Mouse (Mus musculus): ENCODE data around the gene Urgcp. TPM values are rescaled to one million over a fixed set of nuclear protein-coding genes. Genes with fewer than 3 reads are reported as not detected.

Gene Urgcp
- polyA plus RNA-seq, 1 experiment from 2014 or later: 19.1 TPM

DNA sequence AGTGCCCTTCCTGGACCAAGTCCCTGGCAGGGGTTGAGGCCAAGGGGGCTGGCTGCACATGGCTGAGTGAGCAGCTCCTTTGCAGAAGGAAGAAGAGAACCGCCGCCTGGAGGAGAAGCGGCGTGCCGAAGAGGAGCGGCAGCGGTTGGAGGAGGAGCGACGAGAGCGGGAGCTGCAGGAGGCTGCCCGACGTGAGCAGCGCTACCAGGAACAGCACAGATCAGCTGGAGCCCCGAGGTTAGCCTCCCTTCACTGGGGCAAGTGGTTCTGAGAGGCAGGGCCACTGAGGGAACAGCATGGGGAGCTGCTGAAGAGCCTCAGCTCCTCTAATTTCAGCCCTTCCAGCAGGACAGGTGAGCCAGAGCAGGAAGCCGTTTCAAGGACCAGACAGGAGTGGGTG, 34.8 kb upstream of the Urgcp start:
- no peak overlapping the region for H3K27ac ChIP-seq (replicated peaks)
- WGBS: 86% methylated on average over 15 of the region's 15 CpGs
- peaks cover 97% of the 10 kb centered on the region for H3K36me3 ChIP-seq (replicated peaks)
- no peak overlapping the region for H3K4me3 ChIP-seq
- H3K9me3 ChIP-seq: no peaks in the 10 kb centered on the region
- DNase-seq (ENCODE audit: low spot score): no peak
- 0 out of 2 replicates have a peak, but pooled peaks cover 2% of the 10 kb centered on the region for H3K4me1 ChIP-seq
- H3K27me3 ChIP-seq (replicated peaks; ENCODE audit: low read depth, poor library complexity, severe bottlenecking): no peaks in the 10 kb centered on the region

DNA sequence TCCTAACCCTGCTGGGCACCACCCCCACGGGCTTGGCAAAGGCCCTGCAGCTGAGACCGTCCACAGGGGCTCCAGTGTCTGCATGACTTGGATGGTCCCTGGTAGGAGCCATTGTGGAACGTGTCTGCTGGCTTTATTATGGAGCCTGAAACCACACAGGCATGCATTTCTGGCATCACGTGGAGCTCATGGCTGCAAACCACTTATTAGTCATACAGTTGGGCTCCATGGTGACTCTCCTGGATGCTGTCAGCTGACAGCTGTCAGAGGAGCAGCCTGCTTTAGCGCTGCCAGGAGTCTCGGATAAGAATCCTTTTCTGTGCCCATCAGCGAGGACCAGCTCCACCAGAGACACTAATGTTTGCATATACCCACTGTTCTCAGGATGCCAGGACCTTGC, 33.5 kb upstream of the Urgcp start:
- no peak for DNase-seq (ENCODE audit: low spot score)
- 93% methylated on average over 7 of the region's 7 CpGs for WGBS
- H3K4me1 ChIP-seq: no peaks in the 10 kb centered on the region
- H3K4me3 ChIP-seq: no peak overlapping the region
- peaks cover 96% of the 10 kb centered on the region for H3K36me3 ChIP-seq (replicated peaks)
- H3K27ac ChIP-seq (replicated peaks): no peak overlapping the region
- H3K27me3 ChIP-seq (replicated peaks; ENCODE audit: low read depth, poor library complexity, severe bottlenecking): no peaks in the 10 kb centered on the region
- H3K9me3 ChIP-seq: no peaks in the 10 kb centered on the region

DNA sequence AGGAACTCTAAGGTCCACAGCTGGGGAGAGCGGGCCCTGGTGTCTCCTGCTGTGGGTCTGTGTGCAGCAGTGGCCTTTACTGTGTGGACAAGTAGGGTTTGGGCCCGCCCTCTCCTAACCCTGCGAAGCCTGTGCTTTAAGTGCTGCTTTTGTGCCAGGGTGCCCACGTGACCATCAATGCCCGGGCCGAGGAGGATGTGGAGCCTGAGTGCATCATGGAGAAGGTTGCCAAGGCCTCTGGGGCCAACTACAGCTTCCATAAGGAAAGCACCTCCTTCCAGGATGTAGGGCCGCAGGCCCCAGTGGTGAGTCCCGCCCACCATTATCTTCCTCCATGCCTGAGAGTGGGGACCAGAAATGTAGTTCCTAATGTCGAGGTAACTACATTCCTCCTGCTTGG, 33.1 kb upstream of the Urgcp start:
- H3K36me3 ChIP-seq (replicated peaks): peaks cover 96% of the 10 kb centered on the region
- DNase-seq (ENCODE audit: low spot score): no peak
- no peaks in the 10 kb centered on the region for H3K9me3 ChIP-seq
- no peak overlapping the region for H3K27ac ChIP-seq (replicated peaks)
- 93% methylated on average over 9 of the region's 9 CpGs for WGBS
- H3K4me1 ChIP-seq: no peaks in the 10 kb centered on the region
- no peak overlapping the region for H3K4me3 ChIP-seq
- no peaks in the 10 kb centered on the region for H3K27me3 ChIP-seq (replicated peaks; ENCODE audit: low read depth, poor library complexity, severe bottlenecking)

DNA sequence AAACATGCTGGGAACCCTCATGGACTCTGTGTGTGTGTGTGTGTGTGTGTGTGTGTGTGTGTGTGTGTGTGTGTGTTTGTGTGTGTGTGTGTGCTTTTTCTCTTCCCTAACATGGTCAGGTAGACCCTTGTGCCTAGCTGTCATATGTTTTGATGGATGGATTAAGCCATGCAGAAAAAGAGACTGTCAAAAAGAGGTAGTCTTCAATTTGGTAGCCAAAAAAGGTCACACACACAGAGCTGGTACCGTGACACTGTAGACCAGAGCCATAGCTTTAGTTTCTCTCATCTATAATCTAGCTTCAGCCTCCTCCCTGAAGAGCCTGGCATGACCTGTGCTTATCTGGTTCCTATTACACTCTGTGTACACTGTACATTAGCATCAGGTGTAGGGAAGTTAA, 28.3 kb upstream of the Urgcp start:
- WGBS: 95% methylated on average over 1 of the region's 1 CpGs
- Histone ChIP-seq H3K4me1 (peaks cover 25% of the 10 kb centered on the region), H3K27ac (replicated peaks) (no peak overlapping the region), H3K27me3 (replicated peaks; ENCODE audit: low read depth, poor library complexity, severe bottlenecking) (no peaks in the 10 kb centered on the region), H3K36me3 (replicated peaks) (peaks cover 53% of the 10 kb centered on the region), H3K9me3 (no peaks in the 10 kb centered on the region), H3K4me3 (no peak overlapping the region)
- DNase-seq (ENCODE audit: low spot score): no peak

DNA sequence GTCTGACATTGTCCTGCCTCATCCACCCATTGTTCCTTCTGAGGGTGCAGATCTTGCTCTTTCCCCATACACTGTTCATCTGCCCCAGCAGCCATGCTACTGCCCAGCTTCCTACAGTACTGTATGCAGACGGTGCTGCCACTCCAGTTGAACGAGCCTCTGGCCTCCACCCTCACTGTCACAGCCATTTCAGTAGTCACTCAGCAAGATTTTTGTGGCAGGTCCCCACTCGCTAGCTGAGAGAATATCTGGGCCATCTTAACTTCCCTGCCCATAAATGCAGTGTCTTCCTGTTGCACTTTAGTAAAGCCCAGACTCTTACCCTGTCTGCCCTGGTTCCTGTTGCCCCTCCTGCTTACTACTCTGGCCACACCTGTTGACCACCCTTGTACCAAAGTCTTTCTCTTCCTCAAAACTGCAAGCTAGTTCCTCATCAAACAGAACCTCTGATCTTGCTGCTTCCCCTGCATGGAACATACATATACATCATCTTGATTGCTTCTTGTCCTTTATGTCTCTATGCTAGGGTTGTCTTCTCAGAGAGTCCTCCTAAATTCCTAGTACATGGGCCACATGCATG, 27.7 kb upstream of the Urgcp start:
- H3K4me3 ChIP-seq: peak overlapping the region; percentile 93
- H3K9me3 ChIP-seq: no peaks in the 10 kb centered on the region
- no peaks in the 10 kb centered on the region for H3K27me3 ChIP-seq (replicated peaks; ENCODE audit: low read depth, poor library complexity, severe bottlenecking)
- no peak for DNase-seq (ENCODE audit: low spot score)
- peaks cover 48% of the 10 kb centered on the region for H3K36me3 ChIP-seq (replicated peaks)
- 92% methylated on average over 3 of the region's 3 CpGs for WGBS
- peaks cover 25% of the 10 kb centered on the region for H3K4me1 ChIP-seq
- peak overlapping the region; percentile 93; the same call in 1 of the 2 replicates for H3K27ac ChIP-seq (replicated peaks)

DNA sequence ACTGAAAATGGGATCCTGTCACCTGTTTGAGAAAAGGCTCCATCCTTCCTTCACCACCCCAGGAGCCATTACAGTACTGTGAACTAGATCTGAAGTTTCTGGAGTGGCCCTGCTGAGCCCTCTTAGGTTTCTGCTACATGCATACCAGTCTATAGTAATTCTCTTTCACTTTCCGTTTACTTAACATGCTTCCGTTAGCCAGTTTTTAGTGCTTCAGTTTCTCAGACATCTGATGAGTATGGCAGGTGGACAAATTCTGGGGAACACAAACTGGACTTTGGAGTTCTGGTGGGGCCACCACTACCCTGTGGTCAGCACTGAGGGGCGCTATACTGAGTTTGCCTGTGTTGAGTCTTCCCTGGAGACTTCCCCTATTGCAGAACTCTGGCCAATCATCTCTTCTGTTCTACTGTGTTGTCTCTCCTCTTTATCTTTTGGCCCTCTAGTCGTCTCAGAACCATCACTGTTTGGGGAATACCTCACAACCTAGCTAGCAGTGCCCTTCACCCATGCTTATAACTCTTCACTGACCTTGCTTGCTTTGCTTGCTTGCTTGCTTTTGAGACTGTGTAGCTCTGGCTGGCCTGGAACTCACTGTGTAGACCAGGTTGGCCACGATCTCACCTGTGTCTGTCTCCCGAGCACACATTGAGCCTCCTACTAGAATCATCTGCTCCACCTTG, 27.0 kb upstream of the Urgcp start:
- Histone ChIP-seq H3K4me3 (peak overlapping the region; percentile 93), H3K36me3 (replicated peaks) (peaks cover 41% of the 10 kb centered on the region), H3K27ac (replicated peaks) (peak overlapping the region; percentile 93), H3K9me3 (no peaks in the 10 kb centered on the region), H3K4me1 (peaks cover 25% of the 10 kb centered on the region), H3K27me3 (replicated peaks; ENCODE audit: low read depth, poor library complexity, severe bottlenecking) (no peaks in the 10 kb centered on the region)
- WGBS: 82% methylated on average over 6 of the region's 6 CpGs
- no peak for DNase-seq (ENCODE audit: low spot score)

DNA sequence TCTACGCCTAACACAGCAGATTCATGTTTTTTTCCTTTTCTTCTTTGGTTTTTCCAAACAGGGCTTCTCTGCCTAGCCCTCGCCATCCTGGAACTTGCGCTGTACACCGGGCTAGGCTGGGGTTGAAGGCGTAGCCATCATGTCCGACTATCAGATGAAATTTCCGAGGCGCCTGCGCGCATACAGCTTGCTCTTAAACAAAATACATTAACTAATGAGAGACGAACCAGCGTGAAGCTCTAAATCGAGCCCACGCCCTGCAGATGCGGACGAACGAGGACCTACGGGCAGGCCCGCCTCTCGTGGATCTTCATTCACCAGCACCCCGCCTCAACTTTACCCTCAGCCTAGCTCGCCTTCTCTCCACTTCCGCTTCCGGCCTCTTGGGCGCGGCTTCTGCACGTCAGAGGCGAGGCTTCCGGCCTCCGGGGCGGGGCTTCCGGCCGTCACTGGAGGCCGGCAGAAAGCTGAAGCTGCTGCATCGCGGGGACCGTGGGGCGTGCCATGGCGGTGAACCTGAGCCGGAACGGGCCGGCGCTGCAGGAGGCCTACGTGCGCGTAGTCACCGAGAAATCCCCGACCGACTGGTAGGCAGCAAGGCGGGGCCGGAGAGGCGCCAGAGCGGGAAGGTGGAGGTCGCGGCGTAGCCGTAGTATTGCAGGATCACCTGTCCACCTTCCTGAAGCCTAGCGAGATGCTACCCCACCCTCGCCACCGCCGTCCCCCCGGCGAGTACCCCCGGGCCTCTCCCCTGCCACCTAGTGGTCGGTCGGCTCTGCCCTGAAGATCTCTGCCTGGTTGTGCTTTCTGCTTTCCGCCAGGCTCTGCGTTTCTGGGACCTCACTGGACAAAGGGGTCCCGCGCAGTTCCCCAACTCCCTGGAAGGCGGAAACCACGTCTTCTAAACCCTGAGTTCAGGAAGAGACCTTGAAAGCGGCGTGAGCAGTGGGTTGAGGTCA, 26.2 kb upstream of the Urgcp start, which contains the start of gene Dbnl:
Dbnl (plus strand) TSS at position 433 of the 959 bp plus-strand sequence.
- no peaks in the 10 kb centered on the region for H3K9me3 ChIP-seq
- H3K27me3 ChIP-seq (replicated peaks; ENCODE audit: low read depth, poor library complexity, severe bottlenecking): no peaks in the 10 kb centered on the region
- peak within 1 kb of the TSS; percentile 93 for H3K4me3 ChIP-seq
- H3K27ac ChIP-seq (replicated peaks): peak within 1 kb of the TSS; percentile 93
- peak; percentile 97 for DNase-seq (ENCODE audit: low spot score)
- WGBS: under 1% methylated on average over 74 of the region's 74 CpGs
- peaks cover 33% of the 10 kb centered on the region for H3K36me3 ChIP-seq (replicated peaks)
- peaks cover 25% of the 10 kb centered on the region for H3K4me1 ChIP-seq

DNA sequence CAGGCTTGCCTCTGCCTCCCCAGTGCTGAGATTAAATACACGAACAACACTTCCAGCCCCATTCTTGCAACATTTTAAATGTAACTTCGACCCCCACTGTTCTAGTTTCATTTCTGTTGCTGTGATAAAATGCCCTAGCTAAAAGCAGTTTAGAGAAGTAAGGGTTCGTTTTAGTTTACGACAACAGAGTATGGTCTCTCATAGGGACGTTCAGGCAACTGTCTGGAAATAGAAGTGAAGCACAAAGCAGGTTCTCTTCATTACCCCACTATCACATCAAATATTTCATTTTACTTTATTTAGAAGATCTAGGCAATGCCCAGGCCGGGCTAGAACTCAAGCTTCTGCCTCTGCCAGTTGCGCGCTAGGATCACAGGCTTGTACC, 25.5 kb upstream of the Urgcp start:
- Histone ChIP-seq H3K9me3 (no peaks in the 10 kb centered on the region), H3K27ac (replicated peaks) (peak overlapping the region; percentile 93), H3K4me3 (peak overlapping the region; percentile 93), H3K4me1 (peaks cover 25% of the 10 kb centered on the region), H3K36me3 (replicated peaks) (peaks cover 28% of the 10 kb centered on the region), H3K27me3 (replicated peaks; ENCODE audit: low read depth, poor library complexity, severe bottlenecking) (no peaks in the 10 kb centered on the region)
- no peak for DNase-seq (ENCODE audit: low spot score)
- WGBS: 42% methylated on average over 8 of the region's 8 CpGs

DNA sequence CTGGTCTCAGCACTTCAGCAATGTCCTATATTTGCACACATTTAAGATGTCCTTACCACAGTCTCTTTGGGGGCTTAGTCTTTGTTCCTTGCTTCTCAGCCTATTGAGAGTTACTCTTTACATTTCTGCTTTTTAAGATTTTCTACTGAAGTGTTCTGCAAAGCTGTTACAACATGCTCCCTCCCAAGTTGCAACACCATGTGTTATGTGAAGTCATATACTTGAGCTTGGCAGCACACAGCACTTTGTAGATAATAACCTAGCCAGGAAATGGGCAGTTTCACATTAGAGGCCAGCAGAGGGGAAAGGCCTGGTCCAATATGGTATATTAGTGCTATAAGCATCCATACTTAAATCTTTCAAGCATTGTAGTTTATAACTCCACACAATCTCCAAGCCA, 23.6 kb upstream of the Urgcp start:
- Histone ChIP-seq H3K9me3 (no peaks in the 10 kb centered on the region), H3K4me3 (no peak overlapping the region), H3K27me3 (replicated peaks; ENCODE audit: low read depth, poor library complexity, severe bottlenecking) (no peaks in the 10 kb centered on the region), H3K27ac (replicated peaks) (no peak overlapping the region), H3K36me3 (replicated peaks) (peaks cover 23% of the 10 kb centered on the region; the same call in 1 of the 2 replicates), H3K4me1 (peaks cover 25% of the 10 kb centered on the region)
- DNase-seq (ENCODE audit: low spot score): no peak

DNA sequence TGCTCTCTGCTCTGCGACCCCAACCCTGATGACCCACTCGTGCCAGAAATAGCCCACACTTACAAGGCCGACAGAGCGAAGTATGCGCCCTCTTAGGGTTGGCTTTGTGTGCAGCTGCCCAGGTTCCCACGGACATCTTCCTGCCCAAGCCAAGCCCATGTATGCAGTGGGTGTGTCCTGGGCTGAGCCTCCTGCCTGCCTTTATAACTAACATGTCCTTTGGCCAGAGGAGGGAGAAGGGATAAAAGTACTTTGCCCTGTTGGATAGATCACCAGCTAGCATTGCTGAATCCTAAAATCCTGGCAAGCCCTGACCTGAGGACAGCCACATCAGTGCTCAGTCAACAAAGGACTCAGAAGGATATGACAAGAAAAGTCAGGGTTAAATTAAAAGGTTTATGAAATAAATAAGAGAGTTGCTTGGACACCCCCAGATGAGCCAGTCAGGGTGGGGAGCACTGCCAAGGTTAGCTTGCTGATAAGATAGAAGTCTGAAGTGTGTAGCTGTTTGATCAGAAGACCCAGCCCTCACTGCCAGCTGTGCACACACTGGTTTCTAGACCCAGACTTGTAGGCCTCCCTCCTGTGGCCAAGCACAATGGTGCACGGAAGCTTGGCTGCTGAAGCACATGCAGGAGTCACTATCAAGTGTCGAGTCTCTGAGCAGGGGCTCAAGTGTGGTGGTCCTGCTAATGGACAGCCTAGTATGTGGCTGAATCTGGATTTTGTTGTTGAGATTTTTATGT, 20.2 kb upstream of the Urgcp start:
- DNase-seq (ENCODE audit: low spot score): no peak
- no peaks in the 10 kb centered on the region for H3K9me3 ChIP-seq

DNA sequence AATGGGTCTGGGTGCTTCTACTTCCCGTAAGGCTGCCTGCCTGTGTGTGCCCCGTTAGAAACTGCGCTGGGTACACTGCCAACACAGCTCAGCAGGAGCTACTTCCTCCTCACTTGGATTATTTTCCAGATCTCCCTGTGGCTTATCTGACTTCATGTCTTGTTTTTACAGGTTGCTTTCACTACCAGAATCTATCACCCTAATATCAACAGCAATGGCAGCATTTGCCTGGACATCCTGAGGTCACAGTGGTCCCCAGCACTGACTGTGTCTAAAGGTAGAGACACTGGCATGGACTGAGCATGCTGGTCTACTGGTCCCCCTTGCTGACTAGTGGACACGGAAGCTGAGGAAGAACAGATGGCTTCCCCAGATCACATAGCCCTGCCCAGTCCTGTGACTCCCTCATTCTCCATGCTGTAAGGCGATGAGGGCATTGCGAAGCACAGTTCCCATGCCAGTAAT, 17.9 kb upstream of the Urgcp start:
- no peak overlapping the region for H3K4me3 ChIP-seq
- H3K27ac ChIP-seq (replicated peaks): no peak overlapping the region
- 93% methylated on average over 6 of the region's 6 CpGs for WGBS
- H3K9me3 ChIP-seq: no peaks in the 10 kb centered on the region
- DNase-seq (ENCODE audit: low spot score): no peak
- no peaks in the 10 kb centered on the region for H3K27me3 ChIP-seq (replicated peaks; ENCODE audit: low read depth, poor library complexity, severe bottlenecking)
- peaks cover 14% of the 10 kb centered on the region; the same call in 1 of the 2 replicates for H3K36me3 ChIP-seq (replicated peaks)
- H3K4me1 ChIP-seq: no peaks in the 10 kb centered on the region

More for the DNA sequence above, 20.2 kb upstream of the Urgcp start:
- Histone ChIP-seq H3K4me3 (no peak overlapping the region), H3K27me3 (replicated peaks; ENCODE audit: low read depth, poor library complexity, severe bottlenecking) (no peaks in the 10 kb centered on the region), H3K4me1 (peaks cover 6% of the 10 kb centered on the region), H3K36me3 (replicated peaks) (peaks cover 14% of the 10 kb centered on the region; the same call in 1 of the 2 replicates), H3K27ac (replicated peaks) (no peak overlapping the region)
- WGBS: 80% methylated on average over 8 of the region's 8 CpGs

DNA sequence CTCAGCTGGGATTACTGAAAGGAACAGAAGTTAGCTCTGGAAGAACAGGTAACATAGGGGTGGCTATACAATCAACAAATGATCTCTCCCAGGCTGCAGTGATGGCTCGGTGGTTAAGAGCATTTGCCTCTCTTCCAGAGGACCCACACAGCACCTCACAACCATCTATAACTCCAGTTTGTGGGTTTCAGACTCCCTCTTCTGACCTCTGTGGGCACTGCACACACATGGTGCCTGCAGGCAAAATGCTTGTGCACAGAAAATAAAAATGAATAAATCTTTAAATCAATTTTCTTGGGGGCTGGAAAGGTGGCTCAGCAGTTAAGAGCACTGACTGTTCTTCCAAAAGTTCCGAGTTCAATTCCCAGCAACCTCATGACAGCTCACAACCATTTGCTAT, 16.3 kb upstream of the Urgcp start:
- Histone ChIP-seq H3K27me3 (replicated peaks; ENCODE audit: low read depth, poor library complexity, severe bottlenecking) (no peaks in the 10 kb centered on the region), H3K36me3 (replicated peaks) (peaks cover 14% of the 10 kb centered on the region; the same call in 1 of the 2 replicates), H3K4me3 (no peak overlapping the region), H3K27ac (replicated peaks) (no peak overlapping the region), H3K4me1 (no peaks in the 10 kb centered on the region), H3K9me3 (no peaks in the 10 kb centered on the region)
- no peak for DNase-seq (ENCODE audit: low spot score)
- WGBS: 70% methylated on average over 2 of the region's 2 CpGs

All from embryonic facial prominence, embryonic 10.5 days (tissue).